Mouse (Mus musculus): ENCODE measurements around the gene Speg.

Gene Speg

DNA sequence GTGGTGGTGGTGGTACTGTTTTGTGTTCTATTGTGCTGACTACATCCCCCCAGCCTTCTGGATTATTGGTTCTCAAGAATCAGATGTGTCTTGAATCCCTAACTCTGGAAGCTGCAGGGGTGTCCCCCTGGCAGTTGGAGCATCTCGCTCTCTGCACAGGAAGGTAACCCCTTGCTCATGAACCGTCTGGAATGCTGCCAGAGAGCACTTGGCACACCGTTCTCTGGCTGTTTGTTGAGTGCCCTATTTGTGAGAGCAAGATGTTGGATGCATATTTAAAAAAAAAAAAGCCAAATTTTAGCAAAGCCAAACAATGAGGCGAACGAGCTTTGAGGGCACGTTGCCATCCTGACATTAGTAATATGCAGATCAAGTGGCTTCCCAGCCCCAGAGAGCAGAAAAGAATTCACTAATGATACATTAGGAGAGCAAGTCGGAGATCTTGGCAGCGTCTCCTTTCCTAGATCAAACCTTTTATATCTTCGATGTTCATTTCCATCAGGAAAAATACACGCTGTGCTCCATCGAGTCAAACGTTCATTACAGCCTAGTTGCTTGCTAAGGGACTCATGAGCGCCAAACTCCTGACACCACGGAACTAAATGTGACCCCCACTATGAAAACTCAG is 9.5 kb upstream of the Speg start:
- DNase-seq (ENCODE audit: low spot score), result no peak

DNA sequence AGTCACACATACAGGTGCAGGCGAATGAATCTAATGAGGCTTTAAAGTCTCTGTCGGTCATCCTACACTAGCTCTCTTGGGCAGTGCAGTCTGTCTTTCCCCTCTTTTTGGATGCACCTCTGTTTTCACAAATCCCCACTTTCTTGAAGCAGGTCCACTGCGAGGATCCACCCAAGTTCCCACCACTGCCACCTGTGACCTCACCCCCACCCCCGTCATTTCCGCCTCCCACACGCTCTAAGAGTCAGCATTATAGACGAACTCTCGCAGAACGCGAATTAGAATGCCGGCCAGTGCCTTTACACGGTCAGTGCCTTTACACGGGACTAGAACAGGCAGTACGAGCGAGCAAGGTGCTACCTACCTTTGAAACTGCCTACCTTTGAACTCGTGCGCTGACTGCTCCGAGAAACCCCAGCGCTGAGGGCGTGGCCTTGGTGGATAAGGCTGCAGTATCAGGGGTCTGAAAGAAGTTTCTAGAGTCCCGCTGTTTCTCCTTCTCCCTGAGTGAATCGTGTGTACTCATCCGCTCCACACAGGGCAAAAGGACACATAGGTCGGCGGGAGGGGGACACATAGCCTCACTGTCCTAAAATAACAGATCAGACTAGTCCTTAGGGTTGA is 5.6 kb upstream of the Speg start:
- no peak for DNase-seq (ENCODE audit: low spot score)

DNA sequence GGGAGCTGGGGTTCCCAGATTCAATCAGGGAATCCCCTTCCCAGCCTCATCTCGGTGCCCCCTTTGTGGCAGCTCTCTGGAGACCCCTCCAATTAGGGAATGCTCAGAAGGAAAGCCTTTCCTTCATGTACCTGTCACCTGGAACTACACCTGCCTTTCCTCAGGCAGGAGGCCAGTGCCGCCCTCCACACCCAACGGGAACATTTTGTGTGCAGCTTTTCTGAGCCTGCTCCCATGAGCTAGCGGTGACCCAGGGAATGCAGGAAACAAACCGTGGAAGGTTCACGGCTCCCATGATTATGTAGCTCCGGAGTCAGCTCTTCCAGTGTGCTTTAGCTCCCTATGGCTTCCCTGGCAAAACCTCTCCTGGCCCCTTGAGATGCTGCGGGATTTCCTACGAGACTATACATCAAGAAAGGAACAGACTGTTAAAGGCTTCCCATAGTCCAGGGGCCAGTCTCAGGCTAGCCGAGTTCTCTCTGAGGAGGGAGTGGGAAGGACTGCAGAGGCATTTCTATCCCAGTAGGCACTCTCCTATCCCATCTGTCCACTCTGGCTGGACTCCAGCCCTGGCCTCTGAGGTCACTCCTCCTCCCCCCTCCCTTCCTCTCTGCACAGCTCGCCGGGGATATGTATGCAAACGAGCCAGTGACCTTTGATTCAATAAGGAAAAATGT is 5.0 kb upstream of the Speg start:
- DNase-seq (ENCODE audit: low spot score), result peak; percentile 40

DNA sequence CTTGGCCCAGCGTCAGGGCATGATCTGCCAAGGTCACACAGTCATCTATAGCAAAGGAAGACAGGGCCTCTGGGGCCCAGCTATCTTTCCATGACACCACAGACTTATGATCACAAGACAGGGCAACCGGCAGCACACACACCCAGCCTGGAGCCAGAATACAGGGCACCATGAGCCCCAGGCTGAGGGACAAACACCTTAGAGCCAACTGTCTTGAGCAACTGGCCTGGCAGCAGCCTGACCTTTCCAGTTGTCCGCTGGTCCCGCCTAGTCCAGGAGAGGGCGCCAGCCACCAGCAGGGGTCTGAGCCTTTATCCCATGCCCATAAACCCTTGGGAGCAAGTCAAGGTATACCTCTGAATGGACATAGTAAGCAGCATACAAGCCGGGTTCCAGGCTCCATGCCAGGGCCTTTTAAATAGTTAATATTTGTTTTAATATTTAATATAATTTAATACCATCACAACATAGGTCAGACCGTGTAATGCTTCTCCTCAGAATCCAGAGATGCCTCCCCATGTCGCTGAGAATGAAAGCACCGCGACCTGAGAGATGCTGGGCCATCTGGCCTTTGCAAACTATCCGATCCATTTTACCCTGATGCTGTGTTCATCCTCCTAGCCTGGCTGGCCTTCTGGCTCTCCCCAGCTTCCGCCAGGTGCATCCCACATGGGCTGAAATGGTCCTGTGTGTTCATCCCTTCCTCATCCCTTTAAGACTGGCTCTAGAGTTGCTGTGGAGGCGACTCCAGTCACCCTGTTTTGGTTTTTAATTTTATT is 3.6 kb upstream of the Speg start:
- peak; percentile 75 for DNase-seq (ENCODE audit: low spot score)

DNA sequence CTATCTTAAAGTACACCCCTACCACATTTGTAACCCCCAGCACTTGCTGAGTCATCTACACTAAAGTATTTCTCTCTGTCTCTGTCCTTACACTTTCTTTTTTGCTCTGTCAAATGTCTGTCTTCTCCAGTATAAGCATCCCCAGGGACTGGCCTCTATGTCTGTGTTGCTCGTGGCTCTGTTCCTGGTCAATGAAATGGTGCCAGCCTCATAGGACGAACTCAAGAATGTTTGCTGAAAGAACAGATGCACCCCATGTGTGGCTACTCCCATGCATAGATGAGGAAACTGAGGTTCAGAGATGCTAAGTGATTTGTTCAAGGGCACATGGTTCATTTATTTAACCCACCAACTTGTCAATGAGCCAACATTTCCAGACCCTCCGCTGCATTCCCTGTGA is 2.6 kb upstream of the Speg start:
- DNase-seq (ENCODE audit: low spot score), result no peak

DNA sequence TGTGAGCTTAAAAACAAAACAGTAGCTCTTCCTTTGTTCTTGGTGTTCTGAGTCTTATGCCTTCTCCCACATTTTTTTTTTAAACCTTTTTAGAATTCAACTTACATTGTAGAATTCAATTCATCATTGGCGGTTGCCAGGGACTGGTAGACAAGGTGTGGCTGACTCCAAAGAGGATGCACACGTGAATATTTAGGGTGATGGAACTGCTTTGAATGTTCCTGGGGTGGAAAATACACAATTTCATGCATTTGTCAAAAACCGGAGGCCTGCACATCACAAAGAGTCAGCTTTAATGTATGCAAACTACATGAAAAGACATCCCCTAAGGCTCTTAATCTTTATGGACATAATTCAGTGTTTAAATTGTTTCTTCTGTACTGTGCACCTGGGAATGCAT is 1.8 kb upstream of the Speg start:
- DNase-seq (ENCODE audit: low spot score), result no peak

DNA sequence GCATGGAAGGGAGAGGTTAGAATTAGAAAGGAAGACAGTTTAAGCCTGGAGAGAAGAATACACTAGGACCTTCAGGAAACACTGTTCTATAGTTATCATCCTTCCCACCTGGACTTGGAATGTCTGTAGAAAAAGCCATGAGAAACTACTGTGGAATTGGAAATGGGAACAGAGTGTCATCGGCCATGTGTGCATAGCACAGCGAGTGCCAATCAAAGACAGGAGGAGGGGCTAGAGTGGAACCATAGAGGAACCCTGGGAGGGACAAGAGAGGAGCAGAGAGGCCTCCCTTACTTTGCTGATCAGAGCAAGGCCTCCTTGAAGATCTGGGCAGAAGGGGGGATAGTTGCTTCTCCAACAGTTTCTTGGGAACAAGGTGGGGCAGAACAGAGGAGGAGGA is 4.1 kb downstream of the Speg start:
- no peak for DNase-seq (ENCODE audit: low spot score)

DNA sequence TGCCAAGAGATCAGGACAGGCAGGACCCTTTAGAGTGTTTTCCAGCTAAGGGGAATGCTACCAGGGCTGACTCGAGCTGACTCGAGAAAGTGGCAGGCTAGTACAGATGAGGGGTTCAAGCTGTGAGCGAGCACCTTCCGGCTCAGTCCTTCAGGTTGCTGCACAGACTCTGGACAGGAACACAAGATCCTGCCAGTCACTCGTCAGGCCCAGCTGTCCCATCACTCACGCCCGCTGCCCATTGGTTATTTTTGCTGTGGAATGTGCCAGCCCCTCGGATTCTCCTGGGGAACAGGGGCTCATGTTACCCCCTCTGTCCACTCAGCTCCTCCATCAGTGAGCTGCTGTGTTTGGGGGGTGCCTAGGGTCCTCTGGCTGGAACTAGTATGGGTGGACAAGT is 4.8 kb downstream of the Speg start:
- DNase-seq (ENCODE audit: low spot score), result no peak

DNA sequence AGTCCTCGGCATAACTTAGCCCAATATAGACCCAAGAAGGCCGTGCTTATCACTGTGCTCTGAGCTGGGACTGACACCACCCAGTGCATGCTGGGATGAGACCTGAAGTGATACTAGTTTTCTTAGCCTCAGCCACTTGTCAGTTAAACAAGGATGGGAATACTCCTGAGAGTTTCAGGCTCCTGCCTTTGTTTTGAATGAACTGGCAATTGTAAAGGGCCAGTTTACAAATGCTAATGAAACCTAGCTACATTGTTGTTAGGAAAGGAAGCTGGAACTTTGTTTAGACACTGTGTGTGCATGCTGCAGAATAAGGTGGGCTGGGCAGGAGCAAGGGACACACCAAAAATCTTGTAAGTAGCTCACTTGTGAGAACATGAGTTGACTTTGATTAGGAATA is 5.9 kb downstream of the Speg start:
- no peak for DNase-seq (ENCODE audit: low spot score)

DNA sequence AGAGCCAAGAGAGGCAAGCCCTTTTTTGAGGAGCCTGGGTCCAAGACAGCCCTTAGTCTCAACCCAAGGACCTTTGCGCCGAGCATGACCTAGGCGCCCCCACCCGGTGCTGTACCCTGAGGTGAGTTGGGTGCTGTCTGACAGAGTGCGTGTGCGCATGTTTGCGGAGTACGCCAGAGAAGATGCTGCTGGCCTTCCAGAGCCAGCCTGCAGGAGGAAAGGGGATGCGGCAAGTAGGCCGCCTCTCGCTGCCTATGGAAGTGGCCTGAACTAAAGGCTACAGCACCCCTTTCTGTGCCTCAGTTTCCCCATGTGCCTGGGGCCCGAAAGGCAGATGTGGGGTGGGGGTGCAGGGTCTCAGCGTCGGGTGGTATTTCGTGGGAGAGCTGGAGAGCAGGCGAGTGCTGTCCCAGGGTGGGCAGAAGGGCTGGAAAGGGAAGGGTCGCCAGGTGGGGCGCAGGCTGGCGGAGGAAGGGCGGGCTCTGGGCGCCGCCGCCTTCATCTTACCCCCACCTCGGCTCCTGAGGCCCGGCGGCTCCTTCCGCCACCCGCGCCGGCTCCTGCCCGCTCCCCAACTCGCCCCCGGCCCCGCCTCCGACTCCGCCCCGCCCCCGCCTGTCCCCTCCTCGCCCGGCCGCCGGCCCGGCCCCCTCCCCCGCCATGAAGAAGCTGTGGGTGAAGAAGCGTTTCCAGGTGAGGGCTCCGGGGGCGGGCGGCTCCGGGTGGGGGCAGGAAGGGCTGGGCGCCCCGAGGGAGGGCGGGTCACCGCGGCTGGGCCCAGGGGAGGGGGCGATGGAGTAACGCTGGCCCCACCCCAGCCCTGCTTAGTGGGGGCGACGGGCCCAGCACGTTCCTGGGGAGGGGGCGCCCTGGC is 6.6 kb downstream of the Speg start:
- DNase-seq (ENCODE audit: low spot score), result no peak

DNA sequence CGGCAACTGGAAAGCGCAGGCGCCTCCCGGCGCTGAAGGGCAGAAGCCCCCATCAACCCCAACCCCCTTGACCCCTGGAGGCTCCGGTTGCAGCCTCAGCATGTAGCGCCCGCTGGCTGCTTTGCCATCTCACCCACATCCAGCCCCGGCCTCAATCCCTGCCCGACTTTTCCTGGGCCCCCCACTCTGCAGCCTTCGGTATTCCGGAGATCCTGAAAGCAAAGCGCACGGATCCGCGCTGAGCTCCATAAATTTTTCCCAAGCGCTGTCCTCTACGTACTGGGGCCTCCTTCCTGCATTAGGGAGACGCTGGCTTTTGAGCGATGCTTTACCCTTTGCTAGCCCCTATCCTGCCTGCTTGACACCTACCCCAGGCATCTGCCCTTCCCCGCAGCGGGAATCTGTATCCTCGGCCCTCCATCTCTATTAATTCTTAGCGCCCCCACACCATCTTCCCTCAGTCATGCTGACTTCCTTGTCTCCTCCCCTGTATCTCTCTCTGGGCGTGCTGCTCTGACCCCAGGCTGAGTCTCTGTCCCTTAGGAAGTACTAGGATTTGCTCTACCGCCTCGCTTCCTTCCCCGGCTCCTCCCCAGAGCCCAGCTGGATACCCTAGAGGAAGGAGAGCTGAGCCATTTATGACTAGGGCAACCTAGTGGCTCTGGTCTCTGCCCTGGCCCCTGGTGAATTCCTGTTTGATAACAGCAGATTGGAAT is 7.4 kb downstream of the Speg start:
- DNase-seq (ENCODE audit: low spot score), result no peak

DNA sequence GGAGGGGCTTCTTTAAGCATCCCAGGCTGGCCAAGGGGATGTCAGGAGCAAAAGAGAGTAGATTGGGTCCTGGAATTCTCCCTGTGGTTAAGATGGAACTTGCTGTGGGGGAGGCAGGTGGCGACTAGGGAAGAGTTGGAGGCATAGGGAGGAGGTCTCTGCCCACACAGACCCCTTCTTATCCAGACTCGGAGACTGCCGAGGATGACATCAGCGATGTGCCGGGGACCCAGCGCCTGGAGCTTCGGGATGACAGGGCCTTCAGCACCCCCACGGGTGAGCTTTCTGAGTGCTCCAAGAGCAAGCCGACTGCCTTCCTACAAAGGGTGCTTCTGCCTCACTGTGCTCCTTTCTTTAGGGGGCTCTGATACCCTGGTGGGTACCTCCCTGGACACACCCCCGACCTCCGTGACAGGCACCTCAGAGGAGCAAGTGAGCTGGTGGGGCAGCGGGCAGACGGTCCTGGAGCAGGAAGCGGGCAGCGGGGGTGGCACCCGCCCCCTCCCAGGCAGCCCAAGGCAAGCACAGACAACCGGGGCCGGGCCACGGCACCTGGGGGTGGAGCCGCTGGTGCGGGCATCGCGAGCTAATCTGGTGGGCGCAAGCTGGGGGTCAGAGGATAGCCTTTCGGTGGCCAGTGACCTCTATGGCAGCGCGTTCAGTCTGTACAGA is 9.5 kb downstream of the Speg start:
- no peak for DNase-seq (ENCODE audit: low spot score)

DNA sequence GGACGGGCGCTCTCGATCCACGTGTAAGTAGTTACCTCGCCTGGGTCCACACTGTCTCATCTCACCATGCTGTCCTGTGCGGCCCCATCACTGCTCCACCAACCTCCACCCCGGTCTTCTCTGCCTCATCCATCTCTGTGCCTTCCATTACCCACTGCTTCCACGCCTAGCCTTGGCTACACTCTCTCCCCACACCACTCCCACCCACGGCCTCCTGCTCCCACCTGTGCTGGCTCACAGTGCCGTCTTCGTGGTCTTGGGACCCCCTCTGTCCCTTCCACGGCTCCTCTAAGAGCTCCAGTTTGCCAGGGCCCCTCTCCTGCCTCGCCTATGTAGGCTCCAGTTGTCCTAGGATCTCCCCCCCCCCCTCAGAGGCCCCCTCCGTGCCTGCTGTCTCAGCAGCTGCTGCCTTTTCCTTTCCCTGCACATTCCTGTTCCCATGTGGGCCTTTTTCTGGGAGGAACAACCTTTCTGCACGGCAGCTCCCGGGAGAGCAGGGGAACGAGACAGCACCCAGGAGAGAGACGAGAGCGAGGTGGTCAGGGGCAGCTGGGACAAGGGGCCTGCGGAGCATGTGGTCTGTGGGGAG is 10.1 kb downstream of the Speg start:
- DNase-seq (ENCODE audit: low spot score), result no peak

DNA sequence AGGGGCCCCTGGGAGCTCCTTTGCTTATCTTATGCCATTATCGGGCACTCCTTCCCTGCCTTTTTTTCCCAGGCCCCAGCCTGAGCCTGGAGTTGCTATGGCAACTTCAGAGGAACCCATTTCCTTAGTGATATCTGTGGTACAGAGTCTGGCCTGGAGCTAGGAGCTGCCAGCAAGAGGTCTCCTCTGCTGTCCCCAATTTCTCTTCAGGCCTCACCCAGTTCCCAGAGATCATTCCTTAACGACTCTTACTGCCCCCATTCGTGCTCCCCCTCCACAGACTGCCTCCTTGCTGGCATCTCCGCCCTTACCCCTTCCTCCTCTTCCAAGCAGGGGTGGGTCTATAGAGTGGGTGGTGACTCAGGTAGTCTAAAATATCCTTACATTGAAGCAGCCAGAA is 11.1 kb downstream of the Speg start:
- no peak for DNase-seq (ENCODE audit: low spot score)

DNA sequence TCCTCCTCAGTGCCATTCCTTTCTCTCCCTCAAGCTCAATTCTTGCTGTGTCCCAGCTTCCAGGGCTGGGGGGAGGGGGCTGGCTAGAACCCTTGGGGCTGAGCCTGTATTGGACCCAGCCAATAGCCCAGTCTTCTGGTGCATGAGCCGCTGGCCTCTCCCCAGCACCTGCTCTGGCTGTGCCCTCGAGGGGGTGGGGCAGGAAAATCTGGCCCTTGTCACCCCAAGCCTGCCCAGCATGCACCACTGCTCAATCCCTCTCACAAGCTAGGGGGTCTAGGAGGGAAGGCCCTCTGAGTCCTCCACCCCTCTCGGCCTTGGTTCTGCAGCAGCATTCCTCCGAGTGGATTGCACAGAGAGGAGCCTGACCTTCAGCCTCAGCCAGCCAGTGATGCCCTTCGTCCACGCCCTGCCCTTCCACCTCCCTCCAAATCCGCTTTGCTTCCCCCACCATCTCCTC is 12.4 kb downstream of the Speg start:
- DNase-seq (ENCODE audit: low spot score), result no peak

DNA sequence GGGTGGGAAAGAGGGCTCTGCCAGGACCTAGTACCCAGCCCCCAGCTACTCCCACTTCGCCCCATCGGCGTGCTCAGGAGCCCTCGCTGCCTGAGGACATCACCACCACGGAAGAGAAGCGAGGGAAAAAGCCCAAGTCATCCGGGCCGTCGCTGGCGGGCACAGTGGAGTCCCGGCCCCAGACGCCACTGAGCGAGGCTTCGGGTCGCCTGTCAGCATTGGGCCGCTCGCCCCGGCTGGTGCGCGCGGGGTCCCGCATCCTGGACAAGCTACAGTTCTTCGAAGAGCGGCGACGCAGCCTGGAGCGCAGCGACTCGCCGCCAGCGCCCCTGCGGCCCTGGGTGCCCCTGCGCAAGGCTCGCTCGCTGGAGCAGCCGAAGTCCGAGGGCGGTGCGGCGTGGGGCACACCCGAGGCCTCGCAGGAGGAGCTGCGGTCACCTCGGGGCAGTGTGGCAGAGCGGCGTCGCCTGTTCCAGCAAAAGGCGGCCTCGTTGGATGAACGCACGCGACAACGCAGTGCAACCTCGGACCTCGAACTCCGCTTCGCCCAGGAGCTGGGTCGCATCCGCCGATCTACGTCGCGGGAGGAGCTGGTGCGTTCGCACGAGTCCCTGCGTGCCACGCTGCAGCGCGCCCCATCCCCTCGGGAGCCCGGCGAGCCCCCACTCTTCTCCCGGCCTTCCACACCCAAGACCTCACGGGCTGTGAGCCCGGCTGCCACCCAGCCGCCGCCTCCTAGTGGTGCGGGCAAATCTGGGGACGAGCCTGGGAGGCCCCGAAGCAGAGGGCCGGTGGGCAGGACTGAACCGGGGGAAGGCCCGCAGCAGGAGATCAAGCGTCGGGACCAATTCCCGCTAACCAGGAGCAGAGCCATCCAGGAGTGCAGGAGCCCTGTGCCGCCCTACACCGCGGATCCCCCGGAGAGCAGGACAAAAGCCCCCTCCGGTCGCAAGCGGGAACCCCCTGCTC is 13.1 kb downstream of the Speg start:
- DNase-seq (ENCODE audit: low spot score), result peak; percentile 42

DNA sequence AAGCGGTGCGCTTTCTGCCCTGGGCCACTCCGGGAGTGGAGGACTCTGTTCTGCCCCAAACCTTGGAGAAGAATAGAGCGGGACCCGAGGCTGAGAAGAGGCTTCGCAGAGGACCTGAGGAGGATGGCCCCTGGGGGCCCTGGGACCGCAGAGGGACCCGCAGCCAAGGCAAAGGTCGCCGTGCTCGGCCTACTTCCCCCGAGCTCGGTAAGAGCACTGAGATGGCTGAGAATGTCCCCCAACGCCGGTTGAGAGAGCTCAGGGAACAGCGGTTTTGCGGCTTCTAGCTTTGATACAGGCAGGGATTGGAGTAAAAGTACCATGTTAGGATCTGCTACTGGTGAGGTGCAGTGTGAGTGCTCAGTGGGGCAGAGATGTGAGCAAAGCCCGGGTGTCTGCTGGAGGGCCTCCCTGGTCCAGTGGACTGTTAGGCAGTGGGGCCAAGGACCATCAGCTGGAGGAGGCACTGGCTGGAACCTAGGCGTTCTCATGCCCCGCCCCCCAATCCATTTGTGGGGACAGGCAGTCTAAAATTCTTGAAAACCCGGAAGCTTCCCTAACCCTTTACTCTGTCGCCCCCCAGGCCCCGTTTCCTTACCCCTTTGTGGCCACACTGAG is 13.9 kb downstream of the Speg start:
- no peak for DNase-seq (ENCODE audit: low spot score)

DNA sequence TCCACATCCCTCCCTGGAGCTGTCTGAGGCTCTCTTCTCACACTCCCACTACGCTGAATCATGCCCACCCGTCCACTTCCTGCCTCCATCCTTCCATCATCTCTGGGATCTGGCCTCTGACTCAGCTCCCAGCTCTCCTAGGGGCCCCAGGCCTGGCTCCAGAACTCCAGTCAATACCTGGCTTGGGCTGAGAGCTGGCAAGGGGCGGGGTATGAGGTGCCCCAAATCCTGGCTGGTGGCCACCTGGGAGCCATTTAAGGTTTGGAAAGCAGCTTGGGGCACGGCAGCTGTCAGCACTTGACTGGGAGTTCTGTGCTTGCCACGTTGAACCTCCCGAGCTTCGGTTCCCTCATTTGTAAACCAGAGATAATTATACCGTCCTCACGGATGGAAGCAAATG is 18.0 kb downstream of the Speg start:
- no peak for DNase-seq (ENCODE audit: low spot score)

DNA sequence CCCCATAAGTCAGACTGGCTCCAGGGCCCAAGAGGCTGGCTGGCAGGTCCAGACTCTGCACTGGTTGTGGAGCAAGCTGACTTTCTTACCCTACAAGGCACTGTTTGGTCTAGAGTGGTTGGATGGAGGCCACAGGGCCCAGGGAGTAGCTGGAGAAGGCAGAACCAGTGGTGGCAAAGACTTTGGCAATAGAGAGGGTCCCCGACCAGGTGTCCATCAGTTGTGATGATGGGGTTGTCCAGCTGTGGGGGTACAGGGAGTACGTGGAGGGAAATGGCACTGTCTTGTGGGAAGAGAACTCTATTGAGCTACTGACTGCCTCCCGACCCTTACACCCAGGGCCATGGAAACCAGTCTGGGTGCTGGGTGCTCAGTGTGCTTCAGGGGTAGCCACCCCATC is 18.7 kb downstream of the Speg start:
- no peak for DNase-seq (ENCODE audit: low spot score)

All from retina, embryonic 14.5 days (tissue).